Mouse (Mus musculus): ENCODE results near the gene Vps45. TPM values are rescaled to one million over a fixed set of nuclear protein-coding genes. Genes with fewer than 3 reads are reported as not detected.

The Vps45 gene
- polyA plus RNA-seq, 1 experiment from 2014 or later: 20.4 TPM

GRCm38 (mm10) chr3:96098168-96098567, 39.9 kb upstream of the Vps45 start:
- 57% methylated on average over 4 of the region's 4 CpGs for WGBS (ENCODE audit: insufficient replicate concordance)

GRCm38 (mm10) chr3:96094203-96094602, 35.9 kb upstream of the Vps45 start:
- no peak overlapping the region for H3K4me3 ChIP-seq (ENCODE audit: low read depth, low read length)
- peaks cover 6% of the 10 kb centered on the region for H3K4me1 ChIP-seq (ENCODE audit: control insufficient read depth, insufficient read depth, low read length)
- H3K9me3 ChIP-seq (replicated peaks; ENCODE audit: control insufficient read depth, low read length): no peaks in the 10 kb centered on the region
- no peaks in the 10 kb centered on the region for H3K27me3 ChIP-seq (ENCODE audit: control insufficient read depth, insufficient read depth, low read length)
- H3K27ac ChIP-seq (ENCODE audit: low read depth, low read length): no peak overlapping the region
- peak overlapping the region; percentile 55 for H3K4me2 ChIP-seq
- 39% methylated on average over 13 of the region's 13 CpGs for WGBS (ENCODE audit: insufficient replicate concordance)
- ATAC-seq (replicated peaks; ENCODE audit: insufficient number of reproducible peaks, low FRiP score, low TSS enrichment): peak; percentile 65; the same call in 1 of the 2 replicates
- peak overlapping the region; percentile 46; the same call in 1 of the 2 replicates for H3K9ac ChIP-seq (ENCODE audit: low read depth, low read length)
- no peaks in the 10 kb centered on the region for H3K36me3 ChIP-seq (ENCODE audit: control insufficient read depth, insufficient read depth, low read length)

More at GRCm38 (mm10) chr3:96098168-96098567, 39.9 kb upstream of the Vps45 start:
- Histone ChIP-seq H3K9ac (ENCODE audit: low read depth, low read length) (no peak overlapping the region), H3K4me2 (no peak overlapping the region), H3K27ac (ENCODE audit: low read depth, low read length) (no peak overlapping the region), H3K4me3 (ENCODE audit: low read depth, low read length) (no peak overlapping the region), H3K4me1 (ENCODE audit: control insufficient read depth, insufficient read depth, low read length) (peaks cover 12% of the 10 kb centered on the region), H3K27me3 (ENCODE audit: control insufficient read depth, insufficient read depth, low read length) (no peaks in the 10 kb centered on the region), H3K36me3 (ENCODE audit: control insufficient read depth, insufficient read depth, low read length) (no peaks in the 10 kb centered on the region), H3K9me3 (replicated peaks; ENCODE audit: control insufficient read depth, low read length) (no peaks in the 10 kb centered on the region)
- no peak for ATAC-seq (replicated peaks; ENCODE audit: insufficient number of reproducible peaks, low FRiP score, low TSS enrichment)

GRCm38 (mm10) chr3:96093509-96093908, 35.2 kb upstream of the Vps45 start:
- Histone ChIP-seq H3K9me3 (replicated peaks; ENCODE audit: control insufficient read depth, low read length) (no peaks in the 10 kb centered on the region), H3K9ac (ENCODE audit: low read depth, low read length) (peak overlapping the region; percentile 46; the same call in 1 of the 2 replicates), H3K27ac (ENCODE audit: low read depth, low read length) (no peak overlapping the region; the same call in 1 of the 2 replicates), H3K4me1 (ENCODE audit: control insufficient read depth, insufficient read depth, low read length) (peaks cover 6% of the 10 kb centered on the region), H3K27me3 (ENCODE audit: control insufficient read depth, insufficient read depth, low read length) (no peaks in the 10 kb centered on the region), H3K4me2 (peak overlapping the region; percentile 55), H3K4me3 (ENCODE audit: low read depth, low read length) (no peak overlapping the region), H3K36me3 (ENCODE audit: control insufficient read depth, insufficient read depth, low read length) (no peaks in the 10 kb centered on the region)
- ATAC-seq (replicated peaks; ENCODE audit: insufficient number of reproducible peaks, low FRiP score, low TSS enrichment): no peak
- WGBS (ENCODE audit: insufficient replicate concordance): 45% methylated on average over 13 of the region's 13 CpGs

- Histone ChIP-seq H3K27me3 (ENCODE audit: control insufficient read depth, insufficient read depth, low read length) (no peaks in the 10 kb centered on the region), H3K4me1 (ENCODE audit: control insufficient read depth, insufficient read depth, low read length) (peaks cover 6% of the 10 kb centered on the region), H3K27ac (ENCODE audit: low read depth, low read length) (no peak overlapping the region), H3K9ac (ENCODE audit: low read depth, low read length) (no peak overlapping the region), H3K4me2 (no peak overlapping the region), H3K9me3 (replicated peaks; ENCODE audit: control insufficient read depth, low read length) (no peaks in the 10 kb centered on the region), H3K4me3 (ENCODE audit: low read depth, low read length) (no peak overlapping the region), H3K36me3 (ENCODE audit: control insufficient read depth, insufficient read depth, low read length) (no peaks in the 10 kb centered on the region)
- no peak for ATAC-seq (replicated peaks; ENCODE audit: insufficient number of reproducible peaks, low FRiP score, low TSS enrichment)
- 42% methylated on average over 6 of the region's 6 CpGs for WGBS (ENCODE audit: insufficient replicate concordance)
Observed at GRCm38 (mm10) chr3:96091966-96092365, 33.7 kb upstream of the Vps45 start.

- Histone ChIP-seq H3K27ac (ENCODE audit: low read depth, low read length) (no peak overlapping the region), H3K9ac (ENCODE audit: low read depth, low read length) (no peak overlapping the region), H3K9me3 (replicated peaks; ENCODE audit: control insufficient read depth, low read length) (no peaks in the 10 kb centered on the region), H3K4me3 (ENCODE audit: low read depth, low read length) (no peak overlapping the region), H3K4me2 (no peak overlapping the region), H3K4me1 (ENCODE audit: control insufficient read depth, insufficient read depth, low read length) (peaks cover 6% of the 10 kb centered on the region), H3K27me3 (ENCODE audit: control insufficient read depth, insufficient read depth, low read length) (no peaks in the 10 kb centered on the region), H3K36me3 (ENCODE audit: control insufficient read depth, insufficient read depth, low read length) (no peaks in the 10 kb centered on the region)
- ATAC-seq (replicated peaks; ENCODE audit: insufficient number of reproducible peaks, low FRiP score, low TSS enrichment): no peak
- 67% methylated on average over 2 of the region's 2 CpGs for WGBS (ENCODE audit: insufficient replicate concordance)
Observed at GRCm38 (mm10) chr3:96091146-96091545, 32.9 kb upstream of the Vps45 start.

- Histone ChIP-seq H3K4me3 (ENCODE audit: low read depth, low read length) (no peak overlapping the region), H3K4me1 (ENCODE audit: control insufficient read depth, insufficient read depth, low read length) (peaks cover 6% of the 10 kb centered on the region), H3K27me3 (ENCODE audit: control insufficient read depth, insufficient read depth, low read length) (no peaks in the 10 kb centered on the region), H3K4me2 (no peak overlapping the region), H3K36me3 (ENCODE audit: control insufficient read depth, insufficient read depth, low read length) (no peaks in the 10 kb centered on the region), H3K9ac (ENCODE audit: low read depth, low read length) (no peak overlapping the region), H3K27ac (ENCODE audit: low read depth, low read length) (no peak overlapping the region), H3K9me3 (replicated peaks; ENCODE audit: control insufficient read depth, low read length) (no peaks in the 10 kb centered on the region)
- no peak for ATAC-seq (replicated peaks; ENCODE audit: insufficient number of reproducible peaks, low FRiP score, low TSS enrichment)
- WGBS (ENCODE audit: insufficient replicate concordance): 59% methylated on average over 2 of the region's 2 CpGs
Observed at GRCm38 (mm10) chr3:96089882-96090489, 31.7 kb upstream of the Vps45 start.

- no peaks in the 10 kb centered on the region for H3K4me1 ChIP-seq (ENCODE audit: control insufficient read depth, insufficient read depth, low read length)
- no peak overlapping the region for H3K9ac ChIP-seq (ENCODE audit: low read depth, low read length)
- H3K27me3 ChIP-seq (ENCODE audit: control insufficient read depth, insufficient read depth, low read length): no peaks in the 10 kb centered on the region
- H3K27ac ChIP-seq (ENCODE audit: low read depth, low read length): no peak overlapping the region
- H3K4me2 ChIP-seq: no peak overlapping the region
- no peaks in the 10 kb centered on the region for H3K36me3 ChIP-seq (ENCODE audit: control insufficient read depth, insufficient read depth, low read length)
- no peak for ATAC-seq (replicated peaks; ENCODE audit: insufficient number of reproducible peaks, low FRiP score, low TSS enrichment)
- H3K9me3 ChIP-seq (replicated peaks; ENCODE audit: control insufficient read depth, low read length): no peaks in the 10 kb centered on the region
- 72% methylated on average over 4 of the region's 4 CpGs for WGBS (ENCODE audit: insufficient replicate concordance)
- no peak overlapping the region for H3K4me3 ChIP-seq (ENCODE audit: low read depth, low read length)
Observed at GRCm38 (mm10) chr3:96087801-96088200, 29.5 kb upstream of the Vps45 start.

- WGBS (ENCODE audit: insufficient replicate concordance): 53% methylated on average over 2 of the region's 2 CpGs
- Histone ChIP-seq H3K4me3 (ENCODE audit: low read depth, low read length) (no peak overlapping the region), H3K36me3 (ENCODE audit: control insufficient read depth, insufficient read depth, low read length) (no peaks in the 10 kb centered on the region), H3K27me3 (ENCODE audit: control insufficient read depth, insufficient read depth, low read length) (no peaks in the 10 kb centered on the region), H3K9ac (ENCODE audit: low read depth, low read length) (no peak overlapping the region), H3K27ac (ENCODE audit: low read depth, low read length) (no peak overlapping the region), H3K9me3 (replicated peaks; ENCODE audit: control insufficient read depth, low read length) (no peaks in the 10 kb centered on the region), H3K4me2 (no peak overlapping the region), H3K4me1 (ENCODE audit: control insufficient read depth, insufficient read depth, low read length) (no peaks in the 10 kb centered on the region)
- ATAC-seq (replicated peaks; ENCODE audit: insufficient number of reproducible peaks, low FRiP score, low TSS enrichment): no peak
Observed at GRCm38 (mm10) chr3:96087219-96087618, 29.0 kb upstream of the Vps45 start.

- ATAC-seq (replicated peaks; ENCODE audit: insufficient number of reproducible peaks, low FRiP score, low TSS enrichment): no peak
- WGBS (ENCODE audit: insufficient replicate concordance): 78% methylated on average over 10 of the region's 10 CpGs
- H3K27me3 ChIP-seq (ENCODE audit: control insufficient read depth, insufficient read depth, low read length): no peaks in the 10 kb centered on the region
- H3K27ac ChIP-seq (ENCODE audit: low read depth, low read length): no peak overlapping the region
- no peaks in the 10 kb centered on the region for H3K4me1 ChIP-seq (ENCODE audit: control insufficient read depth, insufficient read depth, low read length)
- H3K9ac ChIP-seq (ENCODE audit: low read depth, low read length): no peak overlapping the region
- no peak overlapping the region for H3K4me2 ChIP-seq
- H3K4me3 ChIP-seq (ENCODE audit: low read depth, low read length): no peak overlapping the region
- H3K9me3 ChIP-seq (replicated peaks; ENCODE audit: control insufficient read depth, low read length): no peaks in the 10 kb centered on the region
- H3K36me3 ChIP-seq (ENCODE audit: control insufficient read depth, insufficient read depth, low read length): no peaks in the 10 kb centered on the region
Observed at GRCm38 (mm10) chr3:96084146-96084755, 26.0 kb upstream of the Vps45 start.

All from heart, embryonic 11.5 days (tissue).